Mouse (Mus musculus) frontal cortex, postnatal 25 days (tissue): ENCODE data around the gene Gm45208.
"Not testable (repeated sequence)": the region's sequence is repeated elsewhere in the genome, so short reads cannot be mapped to it uniquely, and the experiment has no call there.

ENCODE experiments used
- DNase-seq, 2 experiments: peaks; one replicate each; pipeline ENCODE4 v3.0.0; 2022; ENCODE audit warnings: low spot score in 2 of 2

Gene Gm45208

DNA sequence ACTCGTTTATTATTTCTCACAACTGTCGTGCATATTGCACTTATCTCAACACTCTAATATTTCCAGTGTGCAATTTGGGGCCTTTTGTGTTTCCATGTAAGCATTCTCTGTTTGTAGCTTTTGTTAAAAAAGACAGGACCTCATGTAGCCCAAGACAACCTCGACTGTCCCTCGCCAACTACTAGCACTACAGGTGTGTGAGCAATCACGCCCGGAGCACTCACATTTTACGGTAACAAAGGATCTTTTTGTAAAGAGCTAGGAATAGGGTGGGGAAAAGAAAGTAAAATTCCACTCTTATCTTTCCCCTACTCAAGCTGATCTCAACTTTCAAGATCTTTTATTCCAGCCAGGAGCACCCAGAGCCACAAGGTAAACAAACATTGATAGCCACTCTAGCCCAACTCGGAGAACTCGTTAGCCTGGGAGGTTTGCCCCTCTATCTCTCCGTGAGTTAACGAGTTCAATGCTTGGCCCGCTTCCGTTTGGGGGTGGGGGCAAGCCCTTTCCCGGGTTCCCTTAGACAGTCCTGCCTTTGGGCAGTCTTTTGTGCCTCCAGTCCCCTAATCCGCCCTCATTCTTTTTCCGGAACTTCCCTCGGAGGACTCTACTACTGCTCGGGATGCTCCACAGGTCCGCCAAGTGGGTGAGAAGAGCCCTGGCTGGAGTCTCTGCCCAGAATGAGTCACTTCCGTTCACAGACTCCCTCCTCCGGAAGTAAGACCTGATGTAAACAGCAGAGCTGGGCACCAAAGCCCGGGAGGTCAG, at the start of gene Gm45208:
Gm45208 (plus strand) TSS at position 732 of the 768 bp plus-strand sequence.
- DNase-seq, result peak; percentile 33

DNA sequence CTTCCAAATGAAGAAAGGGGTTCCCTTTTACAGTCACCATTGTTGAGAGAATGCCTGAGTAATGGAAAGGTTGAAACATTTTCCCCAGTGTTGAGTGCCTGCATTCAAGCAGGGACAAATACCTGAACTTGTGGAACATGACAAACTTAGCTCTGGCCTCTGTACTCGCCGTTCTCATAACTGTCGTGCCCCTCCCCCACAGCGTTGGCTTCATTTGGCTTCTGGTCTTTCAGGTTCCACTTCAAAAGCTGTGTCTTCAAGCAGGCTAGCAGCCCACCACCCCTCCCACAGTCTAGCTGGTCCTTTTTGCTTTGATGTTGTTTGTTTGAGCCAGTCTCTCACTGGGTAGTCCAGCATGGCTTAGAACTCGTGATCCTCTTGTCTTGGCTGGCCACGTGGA, 49.3 kb upstream of the Gm45208 start:
- DNase-seq, result no peak

DNA sequence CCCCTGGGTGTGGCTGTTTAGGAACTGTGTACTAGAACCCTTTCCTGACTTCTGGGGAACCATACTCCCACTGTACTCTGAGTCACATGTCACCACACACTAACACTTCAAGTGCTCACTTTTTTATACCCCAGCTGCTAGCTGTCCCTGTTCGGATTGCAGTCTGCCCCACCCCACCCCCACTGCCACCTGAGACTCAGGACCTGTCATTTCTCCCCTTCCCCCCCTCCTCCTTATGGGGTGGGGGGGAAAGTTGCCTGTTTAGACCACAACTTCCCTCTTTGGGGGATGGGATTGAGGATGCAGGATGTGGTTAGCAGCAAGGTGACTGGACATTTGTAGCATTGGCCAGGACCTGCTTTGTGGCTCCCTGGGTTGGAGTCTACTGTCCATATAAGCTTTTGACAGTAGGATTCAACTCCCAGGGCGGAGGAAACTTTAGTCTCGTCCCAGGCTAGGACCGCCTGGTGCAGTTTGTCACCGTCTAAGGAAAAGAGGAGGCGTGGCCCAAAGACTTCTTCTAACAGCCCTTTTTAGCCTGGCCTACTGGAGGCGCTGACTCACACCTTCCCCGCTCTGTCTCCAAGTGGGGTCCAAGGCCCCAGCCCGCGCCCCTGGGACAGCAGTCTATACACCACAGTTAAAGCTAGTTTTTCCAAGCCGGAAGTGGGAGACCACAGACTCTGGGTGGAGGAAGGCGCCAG, 48.3 kb upstream of the Gm45208 start:
- no peak for DNase-seq

DNA sequence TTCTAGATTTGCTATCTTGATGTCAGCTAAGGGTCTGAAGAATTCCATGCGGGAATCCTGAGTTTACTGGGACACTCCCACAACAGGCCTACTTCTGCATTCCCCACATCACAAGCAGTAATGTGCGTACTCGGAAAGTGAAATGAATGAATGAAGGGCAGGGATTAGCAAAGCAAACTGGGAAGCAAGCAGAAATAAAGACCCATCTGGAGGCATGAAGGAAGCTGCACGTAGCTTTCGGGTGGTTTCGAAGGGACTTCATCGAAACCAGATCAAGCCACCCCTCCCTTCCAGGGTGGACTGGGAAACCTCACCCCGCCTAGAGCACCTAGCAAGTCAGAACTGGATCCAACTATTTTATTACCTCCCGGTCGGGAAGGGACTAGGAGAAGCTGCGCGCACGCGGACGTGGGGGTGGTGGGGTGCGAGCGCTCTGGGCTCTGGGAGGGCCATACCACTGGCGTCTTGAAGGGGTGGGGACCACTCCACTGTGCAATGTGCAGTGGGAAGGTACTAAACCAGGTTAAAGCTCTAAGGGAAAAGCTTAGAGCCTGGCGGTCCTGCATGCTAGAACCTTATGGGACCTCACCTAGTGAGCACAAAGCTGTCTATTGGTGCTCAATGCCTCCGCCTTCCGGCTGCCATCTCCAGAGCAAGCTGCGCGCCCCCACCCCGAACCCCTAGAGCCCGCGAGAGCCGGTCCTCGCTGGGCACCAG, 47.6 kb upstream of the Gm45208 start:
- DNase-seq, result no peak

DNA sequence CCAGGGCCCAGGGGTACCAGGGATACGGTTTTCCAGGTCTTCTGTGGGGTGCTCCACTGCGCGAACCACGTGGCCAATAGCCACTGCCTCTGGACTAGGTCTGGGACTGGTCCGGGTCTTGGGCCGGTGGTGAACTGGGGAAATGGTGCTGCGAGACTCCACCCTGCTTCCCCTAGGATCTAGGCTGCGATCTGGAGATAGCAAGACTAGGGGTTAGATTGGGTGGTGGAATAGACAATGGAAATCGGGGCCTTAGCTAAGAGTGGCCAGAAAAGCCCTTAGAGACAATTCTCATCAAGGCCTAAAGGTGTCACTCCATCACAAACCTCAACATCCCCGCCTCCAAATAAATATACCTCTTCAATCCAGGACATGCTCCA, 47.1 kb upstream of the Gm45208 start:
- no peak for DNase-seq

DNA sequence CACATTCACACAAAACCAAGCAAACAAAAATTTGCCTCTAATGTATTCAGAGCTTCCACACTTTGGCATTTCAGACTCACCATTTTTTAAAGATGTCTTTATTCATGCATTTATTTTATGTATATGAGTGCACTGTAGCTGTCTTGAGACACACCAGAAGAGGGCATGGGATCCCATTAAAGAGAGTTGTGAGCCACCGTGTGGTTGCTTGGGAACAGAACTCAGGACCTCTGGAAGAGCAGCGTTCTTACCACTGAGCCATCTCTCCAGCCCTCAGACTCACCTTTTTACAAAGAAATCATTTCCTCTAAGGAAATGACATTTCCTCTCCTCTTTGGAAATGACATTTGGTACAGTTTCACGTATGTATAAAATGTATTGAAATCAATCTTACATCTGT, 43.1 kb upstream of the Gm45208 start:
- DNase-seq, result no peak

DNA sequence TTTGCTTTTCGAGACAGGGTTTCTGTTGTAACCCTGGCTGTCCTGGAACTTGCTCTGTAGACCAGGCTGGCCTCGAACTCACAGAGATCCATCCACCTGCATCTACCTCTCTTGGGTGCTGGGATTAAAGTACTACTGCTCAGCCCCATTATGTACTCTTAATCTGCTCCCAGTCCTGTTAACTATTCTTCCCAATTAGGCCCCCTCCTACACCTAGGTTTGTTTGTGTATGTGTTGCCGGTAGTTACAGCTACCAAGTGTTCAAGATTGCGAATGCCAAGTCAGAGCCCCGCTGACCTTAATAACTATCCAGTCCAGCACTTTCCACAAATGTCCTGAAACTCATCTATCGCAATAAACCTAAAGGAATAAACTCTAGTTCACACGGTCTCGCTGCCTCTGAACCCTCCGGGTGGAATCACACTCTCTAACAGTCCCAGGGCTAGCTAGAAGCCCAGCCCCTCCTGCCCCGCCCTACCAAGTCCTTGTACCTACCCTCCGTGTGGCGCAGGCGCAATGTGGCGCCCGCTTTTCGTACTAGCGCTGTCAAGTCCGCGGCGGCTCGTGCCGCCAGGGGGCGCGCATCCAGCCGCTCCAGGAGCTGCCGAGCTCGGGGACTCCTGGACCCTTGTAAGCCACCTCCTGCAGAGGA, 42.5 kb upstream of the Gm45208 start:
- DNase-seq, result peak; percentile 68 to 74

DNA sequence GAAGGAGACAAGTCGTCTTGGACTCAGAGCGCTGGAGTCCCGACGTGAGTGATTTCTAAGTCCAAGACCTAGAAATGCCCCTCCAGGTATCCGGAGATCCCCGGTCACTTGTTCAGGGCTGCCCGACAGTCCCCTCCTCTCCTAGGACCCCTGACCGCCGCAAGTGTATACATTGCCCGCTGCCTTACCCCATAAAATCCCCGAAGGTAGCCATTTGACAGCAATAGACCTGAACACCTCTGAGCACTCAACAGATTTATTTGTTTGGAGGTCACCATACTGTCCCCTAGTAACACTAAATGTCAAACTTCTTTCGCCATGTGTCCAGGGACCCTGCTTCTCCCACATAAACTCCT, 42.0 kb upstream of the Gm45208 start:
- DNase-seq, result no peak

DNA sequence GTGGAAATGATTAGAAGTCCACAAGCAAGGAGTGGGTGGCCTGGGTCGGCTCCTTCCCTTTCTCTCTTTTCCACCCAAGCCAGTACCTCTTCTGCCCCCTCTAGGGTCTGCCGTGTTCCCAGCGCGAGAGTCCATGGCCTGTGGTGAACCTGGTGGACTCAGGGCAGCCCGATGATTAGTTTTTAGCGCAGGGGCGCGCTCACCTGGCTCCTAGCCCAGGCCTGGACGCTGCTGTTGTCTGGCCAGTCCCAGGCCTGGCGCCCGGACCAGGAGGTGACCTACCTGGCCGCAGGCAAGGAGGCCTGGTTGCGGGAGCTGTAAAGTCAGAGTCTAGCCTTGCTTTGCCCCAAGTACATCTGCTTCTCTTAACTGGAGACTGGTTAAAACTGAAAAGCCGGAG, 41.2 kb upstream of the Gm45208 start, which contains the start of gene Magix:
Magix (minus strand) TSS at position 388 of the 400 bp plus-strand sequence.
- no peak for DNase-seq

DNA sequence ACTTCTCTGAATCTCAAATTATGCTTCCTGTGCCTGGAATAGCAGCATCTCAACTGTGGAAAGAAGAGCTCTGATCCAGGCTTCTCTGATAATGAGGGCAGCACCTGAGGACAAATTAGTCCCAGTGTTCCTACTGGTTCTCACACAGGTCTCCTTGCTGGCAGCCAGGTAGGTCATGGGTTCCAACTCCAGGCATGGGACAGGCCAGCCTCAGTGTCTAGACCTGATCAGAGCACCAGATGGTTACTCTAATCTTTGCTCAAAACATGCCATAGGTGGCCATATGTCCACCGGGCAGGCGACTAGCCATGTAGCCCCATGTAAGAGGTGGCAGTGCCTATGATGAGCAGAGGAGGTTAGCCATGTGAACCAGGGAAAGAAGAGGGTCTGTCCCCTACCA, 33.7 kb upstream of the Gm45208 start:
- DNase-seq, result no peak

DNA sequence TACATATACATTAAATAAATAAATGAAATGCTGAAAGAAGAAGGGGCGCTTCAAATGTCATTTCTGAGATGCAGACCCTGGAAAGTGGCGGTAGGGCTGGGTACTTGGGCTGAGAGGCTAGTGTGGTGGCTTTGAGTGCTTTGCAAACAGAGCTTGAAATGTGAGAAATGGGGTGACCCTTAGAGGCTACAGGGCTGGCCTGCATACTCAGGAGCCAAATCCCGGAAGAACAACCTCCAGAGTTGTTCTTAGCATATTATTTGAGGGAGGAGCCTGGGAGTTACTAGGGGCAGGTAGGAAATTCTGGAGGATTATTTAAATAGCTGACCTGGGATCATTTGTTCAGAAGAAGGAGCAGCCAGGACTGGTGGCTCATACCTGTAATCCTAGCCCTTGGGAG, 31.6 kb upstream of the Gm45208 start:
- DNase-seq, result no peak

DNA sequence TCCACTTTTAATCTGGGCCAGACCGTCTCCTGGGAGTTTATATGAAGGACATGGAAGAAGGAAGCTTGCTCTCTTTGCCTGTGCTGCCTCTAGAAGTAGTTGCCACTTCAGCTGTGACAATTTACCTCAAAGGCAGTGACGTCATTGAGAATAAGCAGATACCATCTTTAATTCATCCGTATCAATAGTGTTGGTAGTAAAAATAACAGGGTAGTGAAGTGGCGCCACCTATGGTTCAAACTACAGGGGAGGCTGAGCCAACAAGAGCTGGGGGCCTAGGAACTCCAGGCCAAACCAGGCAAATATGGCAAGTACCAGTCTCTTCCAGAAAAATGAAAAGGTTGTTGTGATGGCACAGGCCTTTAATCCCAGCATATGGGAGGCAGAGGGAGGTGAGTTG, 29.2 kb upstream of the Gm45208 start:
- no peak for DNase-seq

DNA sequence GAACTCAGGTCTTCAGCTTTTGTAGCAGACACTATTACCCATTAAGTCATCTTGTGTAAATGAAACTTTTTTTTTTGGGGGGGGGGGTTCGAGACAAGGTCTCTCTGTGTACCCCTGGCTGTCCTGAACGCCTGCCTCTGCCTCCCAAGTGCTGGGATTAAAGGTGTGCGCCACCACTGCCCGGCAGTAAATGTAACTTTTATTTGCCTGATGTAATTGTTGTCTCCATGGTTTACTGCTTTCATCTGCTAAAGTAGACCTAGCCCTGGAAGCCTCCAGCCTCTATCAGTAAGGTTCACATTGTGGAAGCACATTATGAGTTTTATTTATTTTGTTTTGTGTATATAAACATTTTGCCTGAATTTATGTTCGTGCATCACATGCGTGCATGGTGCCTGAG, 25.5 kb upstream of the Gm45208 start:
- no peak for DNase-seq

DNA sequence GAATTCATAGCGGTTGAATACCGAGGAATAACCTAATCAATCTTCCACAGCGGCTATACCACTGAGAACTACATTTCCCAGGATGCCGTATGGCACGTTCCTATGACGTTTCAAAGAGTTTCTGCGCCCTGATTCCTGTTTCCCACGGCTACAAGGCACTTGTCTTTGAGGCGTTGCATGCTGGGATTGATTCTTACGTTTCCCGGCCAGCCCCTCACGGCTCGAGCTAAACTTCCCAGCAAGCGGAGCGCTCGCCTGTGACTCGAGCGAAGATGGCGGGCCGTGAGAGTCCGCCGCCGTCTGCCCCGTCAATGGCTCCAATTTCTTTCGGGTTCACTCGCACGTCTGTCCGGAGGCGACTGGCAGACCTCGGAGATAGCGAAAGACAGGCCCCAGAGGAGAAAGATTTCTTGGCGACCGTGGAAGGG, 25.1 kb upstream of the Gm45208 start, which contains the start of gene Gpkow:
Gpkow (plus strand) TSS at position 178 of the 428 bp plus-strand sequence.
- peak; percentile 61 to 63 for DNase-seq

DNA sequence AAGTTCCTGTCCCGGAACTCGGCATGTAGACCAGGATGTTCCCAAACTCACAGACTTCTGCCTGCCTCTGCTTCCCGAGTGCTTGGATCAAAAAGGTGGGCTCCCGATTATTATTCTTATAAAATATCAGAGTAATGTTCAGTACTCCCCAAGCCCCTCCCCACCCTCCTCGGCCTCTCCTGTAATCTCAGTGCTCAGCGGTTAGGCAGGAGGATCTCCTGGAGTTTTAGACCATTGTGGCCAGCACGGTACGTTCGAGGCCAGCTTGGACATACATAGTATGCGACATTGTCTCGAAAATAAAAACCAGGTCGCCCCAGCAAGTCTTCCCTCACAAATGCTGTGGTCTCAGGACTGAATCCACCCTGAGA, 8.3 kb upstream of the Gm45208 start:
- not testable (repeated sequence) for DNase-seq

DNA sequence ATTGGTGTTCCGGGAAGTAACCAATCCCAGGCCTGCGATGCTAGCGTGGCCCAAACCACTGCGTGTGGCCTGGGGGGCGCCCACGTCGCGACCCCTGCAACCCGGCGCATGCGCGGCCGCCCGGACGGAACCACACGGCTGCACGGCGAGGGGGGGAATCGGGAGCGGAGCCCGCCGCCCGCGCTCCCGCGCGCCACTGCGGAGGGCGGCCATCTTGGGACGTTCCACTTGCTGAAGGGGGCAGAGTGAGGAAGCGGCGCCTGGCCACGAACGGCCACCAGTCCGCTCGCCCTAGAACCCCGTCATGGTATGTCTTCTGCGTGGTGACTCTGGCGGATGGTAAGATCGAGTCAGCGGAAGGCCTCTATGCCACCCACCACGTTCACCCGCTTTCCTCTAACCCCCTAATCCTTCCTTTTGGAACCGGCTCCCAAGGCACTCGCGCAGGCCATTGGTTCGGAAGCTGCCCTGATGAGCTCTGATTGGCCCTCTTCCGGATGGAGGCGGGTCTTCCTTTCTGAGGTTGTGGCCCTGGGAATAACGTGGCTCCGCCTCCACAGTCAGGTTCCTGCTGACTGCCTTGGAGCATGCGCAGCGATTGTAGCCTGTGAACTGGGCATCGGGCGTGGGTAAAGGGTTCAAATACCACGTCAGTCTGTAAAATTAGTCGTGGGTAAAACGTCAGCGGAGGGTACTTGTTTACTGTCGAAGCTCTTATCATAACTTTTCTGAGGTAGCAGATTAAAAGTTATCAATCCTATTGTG, 7.7 kb upstream of the Gm45208 start, which contains the start of gene Wdr45:
Wdr45 (plus strand) TSS at position 199 of the 765 bp plus-strand sequence.
- peak; percentile 76 to 81 for DNase-seq

DNA sequence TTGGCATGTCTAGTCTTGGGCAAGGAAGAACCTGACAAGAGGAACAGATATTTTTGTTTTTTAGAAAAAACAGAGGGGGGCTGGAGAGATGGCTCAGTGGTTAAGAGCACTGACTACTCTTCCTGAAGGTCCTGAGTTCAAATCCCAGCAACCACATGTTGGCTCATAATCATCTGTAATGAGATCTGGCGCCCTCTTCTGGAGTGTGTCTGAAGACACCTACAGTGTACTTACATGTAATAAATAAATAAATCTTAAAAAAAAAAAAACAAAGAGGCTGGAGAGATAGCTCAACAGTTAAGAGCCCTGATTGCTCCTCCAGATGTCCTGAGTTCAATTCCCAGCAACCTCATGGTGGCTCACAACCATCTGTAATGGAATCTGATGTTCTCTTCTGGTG, 6.0 kb upstream of the Gm45208 start:
- DNase-seq, result not testable (repeated sequence)

DNA sequence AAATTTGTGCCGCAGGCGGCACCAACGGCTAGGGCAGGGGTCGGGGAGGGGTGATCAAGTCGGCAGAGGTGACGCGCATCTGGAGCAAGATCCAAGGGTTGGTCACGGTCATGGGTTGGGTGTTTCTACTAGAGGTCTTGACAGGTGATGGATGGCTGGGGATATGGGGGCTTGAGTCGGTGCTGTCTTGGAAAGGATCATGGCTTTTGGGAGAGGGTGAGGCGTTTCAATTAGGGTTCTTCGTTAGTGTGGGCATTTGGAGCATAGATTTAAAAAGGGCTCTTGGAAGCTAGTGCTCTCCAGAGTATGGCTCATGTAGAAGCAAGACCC, 202 bp downstream of the Gm45208 start:
- DNase-seq, result no peak

DNA sequence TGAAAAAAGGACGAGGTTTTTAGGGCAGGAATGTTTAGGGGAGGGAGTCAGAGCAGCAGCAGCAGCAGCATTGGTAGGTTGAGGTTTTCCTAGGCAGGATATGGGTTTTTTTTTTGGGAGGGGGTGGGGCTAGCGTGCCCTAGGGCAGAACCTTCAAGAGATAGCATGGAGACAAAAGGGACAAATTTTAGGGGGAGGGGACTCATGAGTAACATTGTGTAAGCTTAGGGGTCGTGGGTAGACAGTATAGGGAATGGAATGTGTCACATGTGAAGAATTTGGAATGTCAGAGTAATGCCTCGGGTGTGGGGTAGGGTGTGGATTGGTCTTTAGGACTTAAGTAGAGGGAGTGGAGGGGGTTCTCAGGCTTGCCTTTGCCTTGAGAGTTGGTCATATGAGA, 646 bp downstream of the Gm45208 start:
- DNase-seq, result no peak

DNA sequence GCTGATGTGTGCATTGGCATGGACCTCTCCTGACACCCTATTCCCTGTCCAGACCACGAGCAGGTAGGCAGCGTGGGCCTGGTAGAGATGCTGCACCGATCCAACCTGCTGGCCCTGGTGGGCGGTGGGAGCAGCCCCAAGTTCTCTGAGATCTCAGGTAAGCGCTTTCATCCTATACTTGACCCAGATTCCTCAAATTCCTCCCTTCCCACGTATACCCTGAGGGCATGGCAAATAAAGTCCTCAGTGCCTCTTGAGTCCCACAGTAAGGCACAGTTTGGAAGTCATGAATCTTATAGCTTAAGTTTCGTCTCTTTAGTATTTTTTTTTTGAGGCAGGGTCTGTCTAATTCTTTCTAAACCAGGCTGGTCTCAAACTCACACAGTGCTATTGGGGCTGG, 2.1 kb downstream of the Gm45208 start:
- DNase-seq, result no peak

DNA sequence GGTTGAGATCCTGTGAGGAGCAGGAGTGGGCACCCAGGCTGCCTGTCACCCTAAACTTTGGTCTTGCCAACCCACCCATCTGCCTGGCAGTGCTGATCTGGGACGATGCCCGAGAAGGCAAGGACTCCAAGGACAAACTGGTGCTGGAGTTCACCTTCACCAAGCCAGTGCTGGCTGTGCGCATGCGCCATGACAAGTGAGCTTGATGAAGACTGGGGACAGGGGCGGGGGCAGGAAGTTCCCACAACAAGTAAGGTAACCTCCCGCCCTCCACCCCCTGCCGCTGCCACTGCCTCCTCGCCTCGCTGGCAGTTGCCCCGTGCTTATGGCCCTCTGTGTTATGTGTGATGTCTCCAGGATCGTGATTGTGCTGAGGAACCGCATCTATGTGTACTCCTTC, 3.8 kb downstream of the Gm45208 start:
- DNase-seq, result no peak
